Mouse (Mus musculus) ES-Bruce4 (cell line): ENCODE results near the gene Atg4c. TPM values are rescaled to one million over a fixed set of nuclear protein-coding genes. Genes with fewer than 3 reads are reported as not detected.
A peak's percentile ranks its signal among the peaks of the same experiment; 100 is the strongest.

Experiments
- H3K27ac ChIP-seq: 2 replicates; pipeline ENCODE4 v1.5.1; 2012; ENCODE audit warnings: low read length, inconsistent platforms; ENCODE audit not compliant: insufficient read depth
- H3K27me3 ChIP-seq: 2 replicates; pipeline ENCODE4 v1.6.1; 2012; ENCODE audit warnings: mild to moderate bottlenecking, low read length, inconsistent platforms; ENCODE audit not compliant: control insufficient read depth, poor library complexity, insufficient read depth, severe bottlenecking
- H3K36me3 ChIP-seq: 2 replicates; pipeline ENCODE4 v1.6.1; 2012; ENCODE audit warnings: inconsistent platforms, mild to moderate bottlenecking, low read length, moderate library complexity; ENCODE audit not compliant: control insufficient read depth, poor library complexity, insufficient read depth, severe bottlenecking
- H3K4me1 ChIP-seq: one replicate; pipeline ENCODE4 v1.8.1; 2011; ENCODE audit warnings: low read length; ENCODE audit not compliant: control insufficient read depth, insufficient read depth
- H3K4me3 ChIP-seq: 2 replicates; pipeline ENCODE4 v1.5.1; 2011; ENCODE audit warnings: low read depth, mild to moderate bottlenecking, low read length
- H3K9ac ChIP-seq: 2 replicates; pipeline ENCODE4 v1.6.1; 2012; ENCODE audit warnings: low read depth, mild to moderate bottlenecking, inconsistent platforms; ENCODE audit not compliant: poor library complexity, severe bottlenecking
- H3K9me3 ChIP-seq: replicated peaks from 2 replicates; pipeline ENCODE4 v1.6.1; 2012; ENCODE audit warnings: mild to moderate bottlenecking, low read length, inconsistent platforms; ENCODE audit not compliant: control insufficient read depth, poor library complexity, insufficient read depth, severe bottlenecking
- CTCF ChIP-seq: IDR thresholded peaks from one replicate; pipeline ENCODE4 v1.8.1; 2011; ENCODE audit warnings: low read depth, low read length
- EP300 ChIP-seq: IDR thresholded peaks from 2 replicates; pipeline ENCODE4 v1.6.1; 2011; ENCODE audit warnings: low read depth, low read length; ENCODE audit not compliant: insufficient read depth
- POLR2A ChIP-seq: IDR thresholded peaks from one replicate; pipeline ENCODE4 v1.8.1; 2011; ENCODE audit warnings: low read length; ENCODE audit not compliant: insufficient read depth
- polyA plus RNA-seq: library from polyadenylated mRNA; stranded (reverse); fragments of >200 nt; gene quantifications from 2 replicates; pipeline ENCODE4 v1.2.4, GENCODE M21; 2011; ENCODE audit warnings: low read depth; ENCODE audit not compliant: missing spikeins, insufficient read depth, insufficient read length

Gene Atg4c
- 16.3 and 16.5 TPM in 2 replicates for polyA plus RNA-seq

DNA sequence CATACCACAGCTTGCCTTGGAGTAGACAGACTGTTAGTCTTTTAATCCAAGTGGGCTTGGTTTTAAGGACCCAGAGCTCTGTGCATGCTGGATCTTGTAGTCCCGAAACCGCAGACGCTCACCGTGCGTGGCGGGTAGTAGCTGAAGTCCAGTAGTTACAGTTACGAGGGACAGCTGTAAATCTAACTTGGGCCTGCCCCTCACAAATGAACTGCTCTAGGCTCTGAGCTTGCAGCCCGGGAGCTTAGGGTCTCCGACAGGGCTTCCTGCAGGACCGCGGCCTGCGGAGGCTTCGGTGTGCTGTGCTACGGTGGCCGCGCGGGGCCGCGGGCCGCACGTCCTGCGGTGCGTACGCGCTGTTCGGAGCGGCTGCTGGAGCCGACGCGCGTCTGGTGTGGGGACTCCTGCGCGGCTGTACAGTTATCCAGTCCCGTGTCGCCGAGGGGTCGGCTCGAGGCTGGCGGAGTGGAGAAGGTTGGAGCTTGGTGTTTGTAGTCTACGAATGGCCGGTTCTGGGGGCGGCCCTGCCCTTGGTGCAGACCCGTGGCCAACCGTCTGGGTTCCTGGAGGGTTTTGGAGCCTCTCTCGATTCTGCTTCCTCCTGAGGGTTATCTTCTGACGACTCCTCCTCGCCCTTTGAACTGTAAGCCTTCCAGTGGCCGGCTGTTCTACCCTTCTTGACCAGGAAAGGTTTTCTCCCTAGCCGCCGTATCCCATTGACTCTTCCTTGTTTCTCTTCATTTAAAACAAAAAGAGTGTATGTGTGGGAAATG, at the start of gene Atg4c:
TSS of gene Atg4c (plus strand) at position 125 of the 773 bp plus-strand sequence.
- no peak within 1 kb of the TSS for H3K27ac ChIP-seq

DNA sequence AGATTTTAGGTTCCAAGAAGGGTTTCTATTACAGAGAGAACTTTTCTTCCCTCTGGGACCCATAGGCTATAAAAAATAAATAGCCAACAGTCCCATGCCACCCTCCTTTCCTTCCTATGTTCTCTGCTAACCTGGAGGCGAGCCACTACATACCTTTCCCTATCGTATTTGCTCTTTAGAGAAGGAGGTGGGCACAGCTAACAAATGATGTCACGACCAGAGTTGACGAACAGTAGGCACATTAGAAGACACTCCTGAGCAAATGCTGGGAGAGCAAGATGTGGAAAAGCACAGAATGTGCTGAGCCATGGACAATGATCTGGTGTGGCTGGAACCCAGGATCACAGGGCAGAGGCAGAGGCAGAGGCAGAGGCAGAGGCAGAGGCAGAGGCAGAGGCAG, 42.3 kb upstream of the Atg4c start:
- no peaks in the 10 kb centered on the region for H3K4me1 ChIP-seq
- H3K9me3 ChIP-seq, result no peaks in the 10 kb centered on the region
- no peak overlapping the region for H3K4me3 ChIP-seq
- TF ChIP-seq EP300, result no peak
- TF ChIP-seq POLR2A, result no peak
- no peak for TF ChIP-seq CTCF
- H3K27me3 ChIP-seq, result no peaks in the 10 kb centered on the region; the same call in 1 of the 2 replicates
- no peaks in the 10 kb centered on the region for H3K36me3 ChIP-seq
- H3K9ac ChIP-seq, result no peak overlapping the region
- no peak overlapping the region for H3K27ac ChIP-seq

More for the DNA sequence above, at the start of gene Atg4c:
- H3K9ac ChIP-seq, result peak within 1 kb of the TSS; percentile 57
- no peaks in the 10 kb centered on the region for H3K36me3 ChIP-seq
- TF ChIP-seq CTCF (no peak), POLR2A (no peak), EP300 (no peak)
- no peaks in the 10 kb centered on the region for H3K27me3 ChIP-seq
- H3K4me3 ChIP-seq, result peak within 1 kb of the TSS; percentile 88
- H3K4me1 ChIP-seq, result no peaks in the 10 kb centered on the region
- peaks cover 7% of the 10 kb centered on the region for H3K9me3 ChIP-seq

DNA sequence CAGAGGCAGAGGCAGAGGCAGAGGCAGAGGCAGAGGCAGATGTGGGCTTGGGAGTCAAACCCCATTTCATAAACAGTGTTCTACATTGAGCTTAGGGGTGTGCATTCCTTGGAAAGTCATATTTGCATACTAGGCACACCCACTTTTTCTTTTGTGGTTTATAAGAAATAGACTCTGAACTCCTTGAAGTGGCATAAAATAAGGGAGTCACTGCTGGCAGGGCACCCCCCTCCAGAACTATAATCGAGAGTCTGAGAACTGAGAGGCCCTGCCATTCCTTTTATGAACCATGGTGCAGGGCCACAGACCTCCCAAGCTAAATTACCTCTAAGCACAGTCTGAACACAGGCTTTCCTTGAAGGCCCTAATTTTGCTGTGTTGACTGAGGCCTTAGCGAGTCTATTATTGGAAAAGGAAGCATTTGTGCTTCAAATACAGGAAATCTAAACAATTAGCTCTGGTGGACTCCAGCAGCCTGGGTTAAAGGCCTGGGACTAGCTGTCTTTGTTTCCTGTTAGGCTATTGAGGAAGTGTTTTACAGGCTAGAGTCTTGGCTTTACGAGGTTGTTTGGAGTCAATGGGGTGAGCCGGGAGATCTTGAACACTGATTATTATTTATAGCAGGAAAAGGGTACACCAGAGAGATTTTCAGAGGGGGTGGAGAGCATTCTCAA, 41.7 kb upstream of the Atg4c start:
- no peaks in the 10 kb centered on the region; the same call in 1 of the 2 replicates for H3K27me3 ChIP-seq
- no peak overlapping the region for H3K27ac ChIP-seq
- TF ChIP-seq CTCF (no peak), EP300 (no peak), POLR2A (no peak)
- H3K9ac ChIP-seq, result no peak overlapping the region
- H3K4me3 ChIP-seq, result no peak overlapping the region
- H3K36me3 ChIP-seq, result no peaks in the 10 kb centered on the region
- no peaks in the 10 kb centered on the region for H3K4me1 ChIP-seq
- H3K9me3 ChIP-seq, result no peaks in the 10 kb centered on the region

DNA sequence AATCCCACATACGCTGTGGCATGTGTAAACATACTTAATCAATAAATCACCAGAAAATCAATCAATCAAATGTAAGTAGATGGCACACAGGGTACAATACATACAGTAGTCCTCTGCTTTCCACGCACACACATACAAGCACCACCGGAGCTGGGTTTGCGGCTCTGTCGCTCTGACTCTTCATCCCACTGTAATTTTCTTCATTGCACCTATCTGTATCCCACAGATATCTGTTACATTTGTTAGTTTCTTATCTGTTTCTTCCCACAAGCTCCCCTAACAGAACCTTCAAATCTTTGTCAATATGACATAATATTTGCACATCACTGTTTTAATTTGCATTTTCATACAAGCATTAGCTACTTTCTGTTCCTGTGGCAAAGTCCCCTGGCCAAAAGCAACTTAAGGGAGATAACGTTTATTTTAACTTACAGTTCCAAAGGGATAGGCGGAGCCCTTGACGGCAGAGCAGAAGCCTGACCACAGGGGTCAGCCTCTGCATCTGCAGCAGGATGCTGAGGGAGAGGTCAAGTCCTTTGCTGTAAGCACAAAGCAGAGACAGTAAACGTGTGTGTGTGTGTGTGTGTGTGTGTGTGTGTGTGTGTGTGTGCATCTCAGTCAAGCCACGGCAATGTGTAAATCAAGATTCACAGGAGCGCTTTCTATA, 37.0 kb upstream of the Atg4c start:
- H3K27ac ChIP-seq, result no peak overlapping the region
- no peak overlapping the region for H3K9ac ChIP-seq
- no peaks in the 10 kb centered on the region for H3K9me3 ChIP-seq
- no peak overlapping the region for H3K4me3 ChIP-seq
- no peaks in the 10 kb centered on the region; the same call in 1 of the 2 replicates for H3K27me3 ChIP-seq
- no peak for TF ChIP-seq CTCF
- no peak for TF ChIP-seq POLR2A
- no peak for TF ChIP-seq EP300
- no peaks in the 10 kb centered on the region for H3K4me1 ChIP-seq
- no peaks in the 10 kb centered on the region for H3K36me3 ChIP-seq

DNA sequence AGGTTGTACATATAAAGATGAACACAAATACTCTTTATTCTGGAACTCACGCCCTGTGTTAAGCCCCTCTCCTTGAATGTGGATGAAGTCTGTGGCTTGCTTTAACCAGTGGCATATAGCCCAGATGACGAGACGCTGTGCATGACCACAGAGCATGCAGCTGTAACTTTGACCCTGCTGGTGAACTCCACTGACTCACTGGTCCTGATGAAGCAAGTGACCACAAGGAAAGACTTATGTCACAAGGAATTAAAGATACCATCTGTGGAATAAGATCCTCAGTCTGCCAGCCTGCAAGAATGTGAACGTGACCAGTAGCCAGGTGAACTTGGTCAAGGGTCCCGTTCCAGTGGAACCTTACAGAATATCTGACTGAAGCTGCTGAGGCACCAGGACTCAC, 35.2 kb upstream of the Atg4c start:
- H3K9ac ChIP-seq, result no peak overlapping the region
- no peak overlapping the region for H3K27ac ChIP-seq
- no peaks in the 10 kb centered on the region for H3K4me1 ChIP-seq
- H3K27me3 ChIP-seq, result no peaks in the 10 kb centered on the region; the same call in 1 of the 2 replicates
- no peak overlapping the region for H3K4me3 ChIP-seq
- TF ChIP-seq CTCF, result no peak
- TF ChIP-seq EP300, result no peak
- TF ChIP-seq POLR2A, result no peak
- no peaks in the 10 kb centered on the region for H3K9me3 ChIP-seq
- H3K36me3 ChIP-seq, result no peaks in the 10 kb centered on the region

DNA sequence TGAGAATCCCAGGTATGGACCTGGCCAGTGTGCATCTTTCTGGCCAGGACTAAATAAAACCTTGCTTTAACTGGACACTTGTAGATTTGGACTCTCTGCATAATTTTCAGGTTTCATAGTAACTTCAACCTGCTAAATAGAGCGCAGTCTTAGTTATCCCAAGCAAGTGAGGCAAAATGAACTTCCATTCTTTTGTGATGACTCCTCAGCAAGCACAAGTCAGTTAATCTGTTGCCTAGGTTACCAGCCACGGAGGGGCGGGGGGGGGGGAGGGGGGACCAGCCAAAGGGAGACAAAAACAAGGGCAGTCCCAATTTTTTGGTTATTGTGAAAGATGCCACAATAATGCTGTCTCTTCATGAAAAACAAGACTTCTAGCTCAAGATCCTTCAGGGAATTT, 33.3 kb upstream of the Atg4c start:
- Histone ChIP-seq H3K27ac (no peak overlapping the region), H3K4me3 (no peak overlapping the region), H3K27me3 (no peaks in the 10 kb centered on the region; the same call in 1 of the 2 replicates), H3K9ac (no peak overlapping the region), H3K4me1 (no peaks in the 10 kb centered on the region), H3K36me3 (no peaks in the 10 kb centered on the region), H3K9me3 (no peaks in the 10 kb centered on the region)
- TF ChIP-seq POLR2A (no peak), EP300 (no peak), CTCF (no peak)
